Mouse (Mus musculus): Measurements from ENCODE around the gene Pet2.

Pet2 gene

DNA sequence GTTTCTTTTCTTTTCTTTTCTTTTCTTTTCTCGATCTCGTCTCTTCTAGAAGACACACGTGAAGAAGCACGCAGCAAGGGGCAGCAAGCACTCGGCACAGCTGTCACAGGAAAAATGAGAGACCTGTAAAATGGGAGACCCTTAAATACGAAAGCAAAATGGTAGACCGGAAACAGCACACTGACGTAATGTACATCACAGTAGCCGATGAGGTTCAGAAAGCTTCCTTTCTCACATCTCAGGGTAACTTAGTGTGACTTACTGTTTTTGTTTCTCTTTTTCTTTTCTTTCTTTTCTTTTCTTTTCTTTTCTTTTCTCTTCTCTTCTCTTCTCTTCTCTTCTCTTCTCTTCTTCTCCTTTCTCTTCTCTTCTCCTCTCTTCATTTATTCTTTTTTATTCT lies at the start of gene Pet2:
Gene Pet2, minus strand, starts transcription at position 101 of the 400 bp plus-strand sequence.
- DNase-seq: no peak

All from lung, adult 18-20 months (tissue).